Mouse (Mus musculus) heart, postnatal 0 days (tissue): ENCODE results near the gene Susd1. TPM values are rescaled to one million over a fixed set of nuclear protein-coding genes. Genes with fewer than 3 reads are reported as not detected.
A peak's percentile ranks its signal among the peaks of the same experiment; 100 is the strongest.

Experiments used
- ATAC-seq: fragments of 200-750 bp; cut with Nextera tagmentation; 2 replicates; pipeline ENCODE4 v1.8.0; 2017; ENCODE audit warnings: low read depth, moderate number of reproducible peaks, moderate library complexity; ENCODE audit not compliant: insufficient read depth
- DNase-seq: peaks from one replicate; pipeline ENCODE4 v3.0.0-alpha.2; 2016; ENCODE audit warnings: low spot score
- H3K27ac ChIP-seq: fragments of 300-500 bp; sonication (generic); 2 replicates; pipeline ENCODE4 v1.5.1; 2014; ENCODE audit warnings: low read depth, mild to moderate bottlenecking
- H3K27me3 ChIP-seq: fragments of 300-500 bp; sonication (generic); 2 replicates; pipeline ENCODE4 v1.6.1; 2014; ENCODE audit warnings: low read length, mixed read lengths; ENCODE audit not compliant: control insufficient read depth, insufficient read depth
- H3K36me3 ChIP-seq: fragments of 300-500 bp; sonication (generic); replicated peaks from 2 replicates; pipeline ENCODE4 v1.6.1; 2014; ENCODE audit warnings: low read length, mixed read lengths; ENCODE audit not compliant: control insufficient read depth, insufficient read depth
- H3K4me1 ChIP-seq: fragments of 300-500 bp; sonication (generic); 2 replicates; pipeline ENCODE4 v1.6.1; 2014; ENCODE audit warnings: antibody characterized with exemption; ENCODE audit not compliant: control insufficient read depth, insufficient read depth
- H3K4me2 ChIP-seq: fragments of 300-500 bp; sonication (generic); 2 replicates; pipeline ENCODE4 v1.6.1; 2014; ENCODE audit warnings: low read depth, mild to moderate bottlenecking, low read length, moderate library complexity
- H3K4me3 ChIP-seq: fragments of 300-500 bp; sonication (generic); 2 replicates; pipeline ENCODE4 v1.5.1; 2014; ENCODE audit warnings: low read depth, low read length
- H3K9ac ChIP-seq: fragments of 300-500 bp; sonication (generic); replicated peaks from 2 replicates; pipeline ENCODE4 v1.6.1; 2014; ENCODE audit warnings: low read depth, low read length, mixed read lengths
- H3K9me3 ChIP-seq: fragments of 300-500 bp; sonication (generic); replicated peaks from 2 replicates; pipeline ENCODE4 v1.6.1; 2016; ENCODE audit warnings: low read length; ENCODE audit not compliant: control insufficient read depth
- CTCF ChIP-seq: IDR thresholded peaks from 2 replicates; pipeline ENCODE4 v1.5.1; 2016; ENCODE audit warnings: antibody characterized with exemption, control low read depth, low read depth
- EP300 ChIP-seq: IDR thresholded peaks from 2 replicates; pipeline ENCODE4 v1.6.1; 2016; ENCODE audit warnings: antibody characterized with exemption, low read depth
- WGBS: fragments of 180-500 bp; shearing (Covaris S2); extraction: QIAGEN DNeasy Blood & Tissue Kit; methylation state at CpG from one replicate; pipeline ENCODE4 v1.1.7; 2014; 5-methylcytosine and 5-hydroxymethylcytosine counted together
- polyA plus RNA-seq: library from polyadenylated mRNA; unstranded; fragments of >200 nt; fragmentation: Nextera tagmentation; extraction: Ambion mirVana; gene quantifications from 2 replicates; pipeline ENCODE4 v1.2.1, GENCODE M21; 2015
- total RNA-seq: library from RNA; depleted of rRNA; stranded (reverse); fragments of >200 nt; gene quantifications from 2 replicates; pipeline ENCODE4 v1.2.3, GENCODE M21; 2014; ENCODE audit warnings: low replicate concordance

Susd1 gene
- total and polyA plus RNA-seq, 2 experiments from 2014 or later: 2.1 to 6.2 TPM

DNA sequence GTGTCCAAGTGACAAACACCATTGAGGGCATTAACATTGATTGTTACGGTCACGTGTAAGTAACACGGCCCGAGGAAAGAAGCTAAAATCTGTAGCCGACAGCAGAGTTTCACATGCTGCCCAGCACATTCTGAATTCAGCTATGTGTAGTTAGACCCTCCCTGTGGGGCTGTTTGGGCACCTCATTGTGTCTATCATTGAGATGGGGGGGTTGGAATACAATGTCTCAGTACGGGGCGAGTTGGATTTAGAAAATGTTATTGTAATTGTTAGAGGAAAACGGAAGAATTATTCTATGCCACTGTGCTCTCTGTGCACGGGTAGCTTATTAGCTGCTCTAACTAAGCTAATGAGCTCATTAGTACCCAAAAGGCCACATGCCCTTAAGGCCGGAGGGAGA is 37.5 kb downstream of the Susd1 start:
- TF ChIP-seq CTCF (no peak), EP300 (no peak)
- Histone ChIP-seq H3K27me3 (no peaks in the 10 kb centered on the region), H3K4me2 (no peak overlapping the region), H3K4me1 (0 out of 2 replicates have a peak, but pooled peaks cover 10% of the 10 kb centered on the region), H3K4me3 (no peak overlapping the region), H3K36me3 (no peaks in the 10 kb centered on the region), H3K9ac (no peak overlapping the region), H3K27ac (no peak overlapping the region), H3K9me3 (no peaks in the 10 kb centered on the region)
- 88% methylated on average over 10 of the region's 10 CpGs for WGBS
- DNase-seq (no peak), ATAC-seq (no peak)

GRCm38 (mm10) chr4:59399343-59399742 is 39.1 kb downstream of the Susd1 start:
- no peak overlapping the region for H3K9ac ChIP-seq
- TF ChIP-seq CTCF (no peak), EP300 (no peak)
- H3K27me3 ChIP-seq: no peaks in the 10 kb centered on the region
- ATAC-seq (no peak), DNase-seq (no peak)
- 0 out of 2 replicates have a peak, but pooled peaks cover 5% of the 10 kb centered on the region for H3K4me1 ChIP-seq
- H3K4me3 ChIP-seq: no peak overlapping the region
- WGBS: 58% methylated on average over 4 of the region's 4 CpGs
- H3K36me3 ChIP-seq: no peaks in the 10 kb centered on the region
- H3K27ac ChIP-seq: no peak overlapping the region
- no peak overlapping the region for H3K4me2 ChIP-seq
- H3K9me3 ChIP-seq: no peaks in the 10 kb centered on the region

DNA sequence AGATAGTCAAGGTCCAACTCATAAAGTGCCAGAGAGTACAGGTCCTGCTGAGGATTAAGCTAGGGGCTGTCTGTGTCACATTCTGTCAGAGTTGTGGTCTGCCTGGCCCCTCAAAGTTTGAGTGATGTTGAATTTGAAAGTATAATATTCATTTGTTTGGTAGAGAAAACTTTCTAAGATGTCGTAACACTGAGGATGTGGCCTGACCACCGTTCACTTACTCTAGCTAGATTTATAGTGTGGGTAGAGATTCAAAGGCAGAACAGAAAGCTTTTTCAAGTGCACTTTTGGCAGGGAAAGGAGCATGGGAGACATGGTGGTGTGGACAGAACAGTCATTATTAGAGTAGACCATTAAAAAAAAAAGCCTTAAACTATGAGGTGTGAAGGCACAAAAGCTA is 42.9 kb downstream of the Susd1 start:
- no peaks in the 10 kb centered on the region for H3K4me1 ChIP-seq
- no peaks in the 10 kb centered on the region for H3K27me3 ChIP-seq
- H3K4me2 ChIP-seq: no peak overlapping the region
- 94% methylated on average over 2 of the region's 2 CpGs for WGBS
- DNase-seq (no peak), ATAC-seq (no peak)
- no peak overlapping the region for H3K27ac ChIP-seq
- no peaks in the 10 kb centered on the region for H3K36me3 ChIP-seq
- H3K4me3 ChIP-seq: no peak overlapping the region
- no peak for TF ChIP-seq CTCF
- TF ChIP-seq EP300: no peak
- H3K9me3 ChIP-seq: no peaks in the 10 kb centered on the region
- H3K9ac ChIP-seq: no peak overlapping the region

GRCm38 (mm10) chr4:59394155-59394554 is 44.3 kb downstream of the Susd1 start:
- no peak overlapping the region for H3K9ac ChIP-seq
- no peak for TF ChIP-seq CTCF
- TF ChIP-seq EP300: no peak
- H3K27ac ChIP-seq: no peak overlapping the region
- H3K4me3 ChIP-seq: no peak overlapping the region
- DNase-seq (no peak), ATAC-seq (no peak)
- no peaks in the 10 kb centered on the region for H3K27me3 ChIP-seq
- no peak overlapping the region for H3K4me2 ChIP-seq
- WGBS: 95% methylated on average over 2 of the region's 2 CpGs
- H3K36me3 ChIP-seq: no peaks in the 10 kb centered on the region
- no peaks in the 10 kb centered on the region for H3K4me1 ChIP-seq
- no peaks in the 10 kb centered on the region for H3K9me3 ChIP-seq

DNA sequence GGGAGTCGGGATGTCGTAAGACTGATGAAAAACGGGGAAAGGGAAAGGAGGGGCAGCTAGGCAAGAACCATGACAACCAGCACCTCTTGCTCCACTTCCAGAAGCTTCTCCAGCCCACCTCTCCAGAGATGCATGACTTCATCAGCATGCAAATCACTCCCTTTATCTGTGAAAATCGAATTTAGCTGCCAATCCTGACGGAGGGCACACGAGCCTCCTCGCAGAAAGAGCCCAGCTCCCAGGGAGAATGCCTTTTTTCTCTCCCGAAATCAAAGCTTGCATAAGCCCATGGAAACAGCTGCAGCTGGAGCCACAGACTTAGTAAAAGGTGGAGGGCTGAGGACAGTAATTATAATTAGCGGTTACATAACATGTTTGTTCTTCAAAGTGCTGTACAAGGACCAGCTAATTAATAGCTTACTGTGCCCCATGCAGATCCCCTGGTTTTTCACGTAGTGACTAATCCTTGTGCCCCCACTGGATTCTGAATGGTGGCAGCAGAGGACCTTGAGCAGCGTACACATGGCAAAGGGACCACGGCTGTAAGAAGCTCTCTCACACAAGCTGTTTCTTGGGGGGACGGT is 49.9 kb downstream of the Susd1 start:
- ATAC-seq (no peak), DNase-seq (no peak)
- Histone ChIP-seq H3K9me3 (no peaks in the 10 kb centered on the region), H3K27me3 (no peaks in the 10 kb centered on the region), H3K4me2 (no peak overlapping the region), H3K27ac (no peak overlapping the region), H3K4me1 (no peaks in the 10 kb centered on the region), H3K9ac (no peak overlapping the region), H3K36me3 (no peaks in the 10 kb centered on the region), H3K4me3 (no peak overlapping the region)
- TF ChIP-seq CTCF: peak; percentile 8; the same call in 1 of the 2 replicates
- TF ChIP-seq EP300: no peak
- WGBS: 63% methylated on average over 13 of the region's 13 CpGs
